Mouse (Mus musculus) liver, adult 2 months (tissue): Measurements from ENCODE around the gene Nnat.

Source experiments
- CTCF ChIP-seq: fragments of 200-500 bp; IDR thresholded peaks from 2 replicates; pipeline ENCODE4 v1.5.1; 2011; ENCODE audit warnings: low read depth, low read length, control low read depth
- POLR2A ChIP-seq: fragments of 200-500 bp; IDR thresholded peaks from 2 replicates; pipeline ENCODE4 v1.6.1; 2011; ENCODE audit warnings: low read length, control low read depth; ENCODE audit not compliant: insufficient read depth; ENCODE audit errors: extremely low read depth

DNA sequence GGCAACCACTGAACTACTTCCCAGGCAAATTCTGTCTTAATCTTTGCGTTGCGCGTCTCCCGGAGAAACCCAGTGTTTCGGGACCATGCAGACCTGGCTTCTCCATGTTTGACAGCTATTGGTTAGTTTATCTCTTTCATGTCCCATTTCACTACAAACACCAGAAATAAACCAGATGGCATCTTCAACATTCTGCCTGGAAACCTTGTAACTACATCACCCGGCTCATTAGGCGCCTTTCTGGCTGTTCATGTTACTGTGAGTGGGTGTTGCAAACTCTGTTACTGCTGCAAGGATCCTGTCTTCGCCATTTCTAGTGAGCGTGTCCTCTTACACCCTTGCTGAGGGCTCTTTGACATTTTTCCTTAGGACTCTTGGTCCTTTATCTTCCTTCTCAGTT is 47.0 kb upstream of the Nnat start:
- no peak for TF ChIP-seq POLR2A
- TF ChIP-seq CTCF, result no peak
